Mouse (Mus musculus): Measurements from ENCODE around the gene Kif26b. TPM values are rescaled to one million over a fixed set of nuclear protein-coding genes. Genes with fewer than 3 reads are reported as not detected.

The Kif26b gene
- polyA plus RNA-seq, 1 experiment from 2014 or later = 4.9 TPM

- H3K27me3 ChIP-seq (ENCODE audit: insufficient read depth, poor library complexity, severe bottlenecking) = no peaks in the 10 kb centered on the region
- DNase-seq (ENCODE audit: low spot score) = no peak
- peaks cover 14% of the 10 kb centered on the region for H3K4me1 ChIP-seq (replicated peaks)
- 90% methylated on average over 2 of the region's 2 CpGs for WGBS
- H3K27ac ChIP-seq = no peak overlapping the region
- H3K9me3 ChIP-seq = no peaks in the 10 kb centered on the region
- no peak overlapping the region for H3K4me3 ChIP-seq
- H3K36me3 ChIP-seq = no peaks in the 10 kb centered on the region
These were observed 13.1 kb upstream of the Kif26b start for GRCm38 (mm10) chr1:178515839-178516238.

GRCm38 (mm10) chr1:178522389-178522788 lies 6.5 kb upstream of the Kif26b start:
- H3K36me3 ChIP-seq = no peaks in the 10 kb centered on the region
- no peak overlapping the region for H3K27ac ChIP-seq
- peaks cover 5% of the 10 kb centered on the region for H3K4me1 ChIP-seq (replicated peaks)
- no peak for DNase-seq (ENCODE audit: low spot score)
- no peaks in the 10 kb centered on the region for H3K9me3 ChIP-seq
- WGBS = 82% methylated on average over 5 of the region's 5 CpGs
- H3K4me3 ChIP-seq = no peak overlapping the region
- peaks cover 2% of the 10 kb centered on the region; the same call in 1 of the 2 replicates for H3K27me3 ChIP-seq (ENCODE audit: insufficient read depth, poor library complexity, severe bottlenecking)

GRCm38 (mm10) chr1:178523152-178523551 lies 5.8 kb upstream of the Kif26b start:
- no peak overlapping the region for H3K4me3 ChIP-seq
- peaks cover 10% of the 10 kb centered on the region for H3K4me1 ChIP-seq (replicated peaks)
- H3K27me3 ChIP-seq (ENCODE audit: insufficient read depth, poor library complexity, severe bottlenecking) = peaks cover 9% of the 10 kb centered on the region
- H3K36me3 ChIP-seq = no peaks in the 10 kb centered on the region
- WGBS = 57% methylated on average over 5 of the region's 5 CpGs
- H3K27ac ChIP-seq = no peak overlapping the region
- H3K9me3 ChIP-seq = no peaks in the 10 kb centered on the region
- no peak for DNase-seq (ENCODE audit: low spot score)

- WGBS = under 1% methylated on average over 21 of the region's 21 CpGs
- H3K36me3 ChIP-seq = no peaks in the 10 kb centered on the region
- no peak overlapping the region for H3K27ac ChIP-seq
- H3K27me3 ChIP-seq (ENCODE audit: insufficient read depth, poor library complexity, severe bottlenecking) = peaks cover 50% of the 10 kb centered on the region
- peaks cover 40% of the 10 kb centered on the region for H3K4me1 ChIP-seq (replicated peaks)
- DNase-seq (ENCODE audit: low spot score) = peak; percentile 89
- peak overlapping the region; percentile 68 for H3K4me3 ChIP-seq
- no peaks in the 10 kb centered on the region for H3K9me3 ChIP-seq
These were observed 1.8 kb upstream of the Kif26b start for GRCm38 (mm10) chr1:178527185-178527546.

- DNase-seq (ENCODE audit: low spot score) = peak; percentile 55
- peak overlapping the region; percentile 68 for H3K4me3 ChIP-seq
- under 1% methylated on average over 59 of the region's 59 CpGs for WGBS
- peak overlapping the region; percentile 83 for H3K27ac ChIP-seq
- no peaks in the 10 kb centered on the region for H3K36me3 ChIP-seq
- H3K4me1 ChIP-seq (replicated peaks) = peaks cover 40% of the 10 kb centered on the region
- H3K9me3 ChIP-seq = no peaks in the 10 kb centered on the region
- H3K27me3 ChIP-seq (ENCODE audit: insufficient read depth, poor library complexity, severe bottlenecking) = peaks cover 54% of the 10 kb centered on the region
These were observed 1.2 kb upstream of the Kif26b start for GRCm38 (mm10) chr1:178527547-178528361.

- H3K9me3 ChIP-seq = no peaks in the 10 kb centered on the region
- peak overlapping the region; percentile 83 for H3K27ac ChIP-seq
- DNase-seq (ENCODE audit: low spot score) = peak; percentile 53
- peaks cover 54% of the 10 kb centered on the region for H3K27me3 ChIP-seq (ENCODE audit: insufficient read depth, poor library complexity, severe bottlenecking)
- H3K4me1 ChIP-seq (replicated peaks) = peaks cover 40% of the 10 kb centered on the region
- H3K36me3 ChIP-seq = no peaks in the 10 kb centered on the region
- H3K4me3 ChIP-seq = peak overlapping the region; percentile 68
- WGBS = under 1% methylated on average over 38 of the region's 38 CpGs
These were observed 781 bp downstream of the Kif26b start for GRCm38 (mm10) chr1:178529512-178530300.

- no peaks in the 10 kb centered on the region for H3K36me3 ChIP-seq
- DNase-seq (ENCODE audit: low spot score) = peak; percentile 88
- 1% methylated on average over 62 of the region's 62 CpGs for WGBS
- H3K27me3 ChIP-seq (ENCODE audit: insufficient read depth, poor library complexity, severe bottlenecking) = peaks cover 54% of the 10 kb centered on the region
- peak overlapping the region; percentile 68 for H3K4me3 ChIP-seq
- peak overlapping the region; percentile 83 for H3K27ac ChIP-seq
- H3K4me1 ChIP-seq (replicated peaks) = peaks cover 40% of the 10 kb centered on the region
- no peaks in the 10 kb centered on the region for H3K9me3 ChIP-seq
These were observed 1.6 kb downstream of the Kif26b start for GRCm38 (mm10) chr1:178530301-178531078.

GRCm38 (mm10) chr1:178540247-178540646 lies 11.3 kb downstream of the Kif26b start:
- H3K9me3 ChIP-seq = no peaks in the 10 kb centered on the region
- no peaks in the 10 kb centered on the region for H3K4me1 ChIP-seq (replicated peaks)
- H3K4me3 ChIP-seq = no peak overlapping the region
- H3K36me3 ChIP-seq = no peaks in the 10 kb centered on the region
- 87% methylated on average over 10 of the region's 10 CpGs for WGBS
- H3K27me3 ChIP-seq (ENCODE audit: insufficient read depth, poor library complexity, severe bottlenecking) = no peaks in the 10 kb centered on the region
- H3K27ac ChIP-seq = no peak overlapping the region
- no peak for DNase-seq (ENCODE audit: low spot score)

- DNase-seq (ENCODE audit: low spot score) = no peak
- no peaks in the 10 kb centered on the region for H3K36me3 ChIP-seq
- 90% methylated on average over 5 of the region's 5 CpGs for WGBS
These were observed 13.5 kb downstream of the Kif26b start for GRCm38 (mm10) chr1:178542415-178542814.

GRCm38 (mm10) chr1:178542990-178543944 lies 14.3 kb downstream of the Kif26b start:
- WGBS = 89% methylated on average over 8 of the region's 8 CpGs
- H3K9me3 ChIP-seq = no peaks in the 10 kb centered on the region
- DNase-seq (ENCODE audit: low spot score) = no peak
- no peaks in the 10 kb centered on the region for H3K36me3 ChIP-seq
- H3K4me1 ChIP-seq (replicated peaks) = no peaks in the 10 kb centered on the region
- no peak overlapping the region for H3K4me3 ChIP-seq
- no peak overlapping the region for H3K27ac ChIP-seq
- H3K27me3 ChIP-seq (ENCODE audit: insufficient read depth, poor library complexity, severe bottlenecking) = no peaks in the 10 kb centered on the region

More at GRCm38 (mm10) chr1:178542415-178542814, 13.5 kb downstream of the Kif26b start:
- Histone ChIP-seq H3K4me3 (no peak overlapping the region), H3K9me3 (no peaks in the 10 kb centered on the region), H3K27me3 (ENCODE audit: insufficient read depth, poor library complexity, severe bottlenecking) (no peaks in the 10 kb centered on the region), H3K4me1 (replicated peaks) (no peaks in the 10 kb centered on the region), H3K27ac (no peak overlapping the region)

- Histone ChIP-seq H3K36me3 (no peaks in the 10 kb centered on the region), H3K4me1 (replicated peaks) (no peaks in the 10 kb centered on the region), H3K9me3 (no peaks in the 10 kb centered on the region), H3K27ac (no peak overlapping the region), H3K4me3 (no peak overlapping the region), H3K27me3 (ENCODE audit: insufficient read depth, poor library complexity, severe bottlenecking) (no peaks in the 10 kb centered on the region)
- WGBS = 88% methylated on average over 3 of the region's 3 CpGs
- DNase-seq (ENCODE audit: low spot score) = no peak
These were observed 15.7 kb downstream of the Kif26b start for GRCm38 (mm10) chr1:178544585-178544984.

- H3K4me3 ChIP-seq = no peak overlapping the region
- peaks cover 24% of the 10 kb centered on the region for H3K4me1 ChIP-seq (replicated peaks)
- no peaks in the 10 kb centered on the region for H3K9me3 ChIP-seq
- no peak for DNase-seq (ENCODE audit: low spot score)
- no peaks in the 10 kb centered on the region for H3K36me3 ChIP-seq
- H3K27ac ChIP-seq = no peak overlapping the region
- H3K27me3 ChIP-seq (ENCODE audit: insufficient read depth, poor library complexity, severe bottlenecking) = no peaks in the 10 kb centered on the region
- WGBS = 86% methylated on average over 4 of the region's 4 CpGs
These were observed 20.7 kb downstream of the Kif26b start for GRCm38 (mm10) chr1:178549576-178549975.

Data from hindbrain, embryonic 10.5 days (tissue).